Mouse (Mus musculus) embryonic facial prominence, embryonic 14.5 days (tissue): Measurements from ENCODE around the gene Pde4dip. TPM values are rescaled to one million over a fixed set of nuclear protein-coding genes. Genes with fewer than 3 reads are reported as not detected.

Source experiments
- ATAC-seq: fragments of 200-750 bp; cut with Nextera tagmentation; 2 replicates; pipeline ENCODE4 v1.8.0; 2017; ENCODE audit warnings: low read depth, moderate number of reproducible peaks, moderate TSS enrichment
- DNase-seq: peaks from one replicate; pipeline ENCODE4 v3.0.0-alpha.2; 2015; ENCODE audit warnings: low spot score
- H3K27ac ChIP-seq: fragments of 300-500 bp; sonication (generic); replicated peaks from 2 replicates; pipeline ENCODE4 v1.5.1; 2014; ENCODE audit warnings: low read depth, mild to moderate bottlenecking, low read length, moderate library complexity
- H3K27me3 ChIP-seq: fragments of 300-500 bp; sonication (generic); replicated peaks from 2 replicates; pipeline ENCODE4 v1.6.1; 2014; ENCODE audit warnings: low read length; ENCODE audit not compliant: control insufficient read depth, insufficient read depth
- H3K36me3 ChIP-seq: fragments of 300-500 bp; sonication (generic); 2 replicates; pipeline ENCODE4 v1.6.1; 2014; ENCODE audit warnings: low read length, mixed read lengths; ENCODE audit not compliant: control insufficient read depth, insufficient read depth
- H3K4me1 ChIP-seq: fragments of 300-500 bp; sonication (generic); 2 replicates; pipeline ENCODE4 v1.6.1; 2014; ENCODE audit warnings: antibody characterized with exemption, low read length; ENCODE audit not compliant: control insufficient read depth, insufficient read depth
- H3K4me2 ChIP-seq: fragments of 300-500 bp; sonication (generic); 2 replicates; pipeline ENCODE4 v1.6.1; 2014; ENCODE audit warnings: low read depth, mild to moderate bottlenecking, low read length, moderate library complexity, mixed read lengths
- H3K4me3 ChIP-seq: fragments of 300-500 bp; sonication (generic); 2 replicates; pipeline ENCODE4 v1.5.1; 2014; ENCODE audit warnings: low read depth, mild to moderate bottlenecking, low read length
- H3K9ac ChIP-seq: fragments of 300-500 bp; sonication (generic); 2 replicates; pipeline ENCODE4 v1.6.1; 2014; ENCODE audit warnings: low read depth, mild to moderate bottlenecking, low read length, moderate library complexity, mixed read lengths
- H3K9me3 ChIP-seq: fragments of 300-500 bp; sonication (generic); 2 replicates; pipeline ENCODE4 v1.6.1; 2016; ENCODE audit warnings: low read length; ENCODE audit not compliant: control insufficient read depth
- whole genome bisulfite sequencing: fragments of 180-500 bp; shearing (Covaris S2); extraction: QIAGEN DNeasy Blood & Tissue Kit; methylation state at CpG from one replicate; pipeline ENCODE4 v1.1.7; 2014; 5-methylcytosine and 5-hydroxymethylcytosine counted together
- polyA plus RNA-seq: library from polyadenylated mRNA; unstranded; fragments of >200 nt; fragmentation: Nextera tagmentation; extraction: Ambion mirVana; gene quantifications from 2 replicates; pipeline ENCODE4 v1.2.1, GENCODE M21; 2014

Pde4dip gene
- polyA plus RNA-seq, 1 experiment from 2014 or later, result 64.6 TPM

DNA sequence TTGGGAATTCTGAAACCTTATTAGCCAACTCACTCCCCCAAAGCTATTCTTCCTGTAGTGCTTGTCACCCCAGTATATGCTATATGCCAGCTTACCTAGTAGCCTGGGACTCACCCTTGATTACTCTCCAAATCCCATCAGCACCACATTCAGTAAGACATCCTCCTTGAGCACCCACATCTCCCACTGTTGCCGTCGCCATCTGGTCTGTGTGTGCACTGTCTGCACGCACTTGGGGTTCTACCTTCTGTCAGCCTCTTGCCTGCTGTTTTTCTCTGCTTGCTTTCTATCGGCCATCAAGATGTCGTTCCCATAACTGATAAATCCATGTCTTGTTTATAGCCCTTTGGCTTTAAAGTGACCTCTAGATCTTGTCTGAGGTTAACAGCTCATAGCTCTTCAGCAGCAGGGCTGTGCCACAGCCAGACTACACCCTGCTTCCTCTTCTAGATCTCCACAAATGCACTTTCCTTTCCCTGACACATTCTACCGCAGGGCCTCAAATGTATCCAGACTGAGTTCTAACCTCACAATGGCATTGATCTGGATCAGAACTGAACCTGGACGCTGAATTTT lies 42.9 kb upstream of the Pde4dip start:
- no peak overlapping the region for H3K27ac ChIP-seq
- no peaks in the 10 kb centered on the region for H3K36me3 ChIP-seq
- H3K9me3 ChIP-seq, result no peaks in the 10 kb centered on the region
- peaks cover 33% of the 10 kb centered on the region for H3K4me1 ChIP-seq
- H3K4me3 ChIP-seq, result no peak overlapping the region
- DNase-seq, result no peak
- H3K9ac ChIP-seq, result no peak overlapping the region
- no peaks in the 10 kb centered on the region for H3K27me3 ChIP-seq
- ATAC-seq, result no peak
- H3K4me2 ChIP-seq, result no peak overlapping the region
- 78% methylated on average over 7 of the region's 7 CpGs for WGBS

DNA sequence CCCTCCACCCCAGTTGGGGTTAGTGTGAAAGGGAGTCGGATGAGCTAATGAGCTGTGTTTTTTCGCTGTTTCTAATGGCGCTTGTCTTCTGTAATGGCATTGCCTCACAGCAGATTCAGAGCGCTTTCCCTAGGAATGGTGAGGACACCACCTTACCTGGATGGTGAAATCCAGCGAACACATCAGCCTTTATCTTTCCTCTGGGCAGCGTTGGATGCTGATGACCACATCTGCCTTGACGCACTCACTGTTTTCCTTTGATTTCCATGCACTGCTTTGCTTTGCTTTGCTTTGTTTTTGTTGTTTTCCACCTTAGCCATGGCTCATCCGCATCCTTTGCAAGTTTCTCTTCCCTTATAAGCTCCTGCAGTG lies 42.3 kb upstream of the Pde4dip start:
- H3K27me3 ChIP-seq, result no peaks in the 10 kb centered on the region
- H3K4me1 ChIP-seq, result peaks cover 33% of the 10 kb centered on the region
- H3K4me2 ChIP-seq, result peak overlapping the region; percentile 30; the same call in 1 of the 2 replicates
- H3K9me3 ChIP-seq, result no peaks in the 10 kb centered on the region
- H3K36me3 ChIP-seq, result no peaks in the 10 kb centered on the region
- DNase-seq (no peak), ATAC-seq (no peak)
- WGBS, result 75% methylated on average over 8 of the region's 8 CpGs
- no peak overlapping the region for H3K4me3 ChIP-seq
- 0 out of 2 replicates have a peak overlapping the region, but pooled peaks have one; percentile 2 for H3K9ac ChIP-seq
- no peak overlapping the region for H3K27ac ChIP-seq

DNA sequence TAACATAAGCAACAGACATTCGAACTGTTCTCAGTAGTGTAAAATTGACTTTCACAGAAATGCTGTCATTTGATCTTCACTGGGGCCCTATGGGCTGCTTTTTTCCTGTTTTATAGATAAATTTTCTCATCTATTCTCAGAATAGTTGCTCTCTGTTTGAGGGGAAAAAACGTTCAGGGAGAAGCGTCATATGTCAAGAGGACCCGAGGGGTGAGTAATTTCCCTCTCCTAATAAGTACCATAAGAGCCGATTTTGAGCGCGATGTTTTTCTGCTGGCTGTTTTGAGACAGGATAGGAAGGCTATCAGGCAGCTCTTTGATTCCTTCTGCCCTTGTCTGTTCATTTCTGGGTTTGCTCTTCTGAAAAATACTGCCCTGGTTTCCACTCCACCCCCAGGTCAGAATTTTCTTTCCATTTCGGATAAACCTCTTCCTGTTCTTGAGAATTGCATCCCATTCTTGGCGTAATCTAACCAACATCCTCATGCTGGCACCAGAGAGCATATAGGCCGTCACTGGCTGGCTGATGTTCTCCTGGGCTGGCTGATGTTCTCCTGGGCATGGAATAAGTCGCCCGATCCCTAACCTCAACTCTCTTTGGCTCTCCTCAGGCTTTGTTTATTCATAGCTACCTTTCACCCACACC lies 41.8 kb upstream of the Pde4dip start:
- no peaks in the 10 kb centered on the region for H3K36me3 ChIP-seq
- no peak overlapping the region for H3K4me3 ChIP-seq
- H3K4me1 ChIP-seq, result peaks cover 33% of the 10 kb centered on the region
- peak; percentile 62 for DNase-seq
- H3K9ac ChIP-seq, result 0 out of 2 replicates have a peak overlapping the region, but pooled peaks have one; percentile 2
- 25% methylated on average over 12 of the region's 12 CpGs for WGBS
- H3K4me2 ChIP-seq, result peak overlapping the region; percentile 30
- no peak for ATAC-seq
- H3K27ac ChIP-seq, result no peak overlapping the region
- H3K27me3 ChIP-seq, result no peaks in the 10 kb centered on the region
- H3K9me3 ChIP-seq, result no peaks in the 10 kb centered on the region

DNA sequence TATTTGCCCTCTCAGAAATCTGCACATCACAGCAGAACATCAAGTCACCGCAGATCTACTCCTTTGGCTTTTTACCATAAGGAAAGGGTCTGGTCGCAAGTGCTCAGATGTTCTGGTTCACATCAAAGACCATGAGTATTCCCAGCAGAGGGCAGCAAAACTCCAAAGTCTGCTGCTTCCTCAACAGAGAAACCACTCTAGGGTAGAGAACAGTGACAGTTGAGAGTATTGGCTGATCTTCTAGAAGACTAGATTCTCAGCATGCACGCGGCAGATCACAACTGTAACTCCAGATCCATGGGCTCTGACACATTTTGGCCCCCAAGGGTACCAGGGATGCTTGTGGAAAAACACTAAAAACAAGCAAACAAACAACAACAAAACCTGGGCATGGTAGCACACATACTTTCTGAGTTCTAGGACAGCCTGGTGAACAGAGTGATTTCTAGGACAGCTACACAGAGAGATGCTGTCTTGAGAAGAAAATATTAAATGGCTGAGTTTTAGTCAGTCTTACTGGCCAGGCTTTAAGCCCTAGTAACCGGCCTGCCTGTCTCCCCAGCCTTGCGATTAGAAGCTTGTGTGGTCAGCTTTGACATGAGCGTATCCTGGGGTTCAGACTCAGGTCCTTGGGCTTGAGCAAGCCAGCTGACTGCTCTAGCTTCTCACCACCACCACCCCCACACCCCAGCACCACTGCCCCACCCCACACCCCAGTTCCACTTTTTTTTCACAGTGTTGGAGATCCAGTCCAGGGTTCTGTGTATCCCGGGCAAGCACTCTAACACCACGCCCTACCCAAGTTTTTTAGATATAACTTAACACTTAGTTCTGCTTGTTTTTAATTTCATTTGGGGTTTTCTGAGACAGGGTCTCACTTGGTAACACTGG lies 40.7 kb upstream of the Pde4dip start:
- Histone ChIP-seq H3K4me2 (no peak overlapping the region), H3K9ac (no peak overlapping the region), H3K9me3 (no peaks in the 10 kb centered on the region), H3K4me3 (no peak overlapping the region), H3K27ac (no peak overlapping the region), H3K27me3 (no peaks in the 10 kb centered on the region), H3K4me1 (peaks cover 33% of the 10 kb centered on the region), H3K36me3 (no peaks in the 10 kb centered on the region)
- ATAC-seq (peak; percentile 67), DNase-seq (peak; percentile 92)
- 53% methylated on average over 9 of the region's 9 CpGs for WGBS

DNA sequence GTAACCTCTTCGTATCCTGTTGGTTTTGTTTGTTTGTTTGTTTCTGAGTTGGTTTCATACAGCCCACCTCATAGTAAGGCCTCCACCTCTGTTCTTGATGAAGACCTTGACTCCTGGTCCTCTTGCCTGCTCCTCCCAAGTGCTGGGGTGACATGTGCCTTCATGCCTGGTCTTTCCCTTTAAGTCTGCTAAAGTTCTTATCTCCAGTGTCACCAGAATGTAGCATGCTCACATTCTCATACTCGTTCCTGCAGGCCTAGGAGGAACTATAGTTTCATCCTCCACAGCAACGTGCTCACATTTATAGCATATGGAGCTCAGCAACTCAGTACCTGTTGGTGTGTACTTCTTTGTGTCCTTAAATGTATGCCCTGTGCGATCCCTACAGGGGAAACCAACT lies 38.8 kb upstream of the Pde4dip start:
- Histone ChIP-seq H3K9ac (no peak overlapping the region), H3K4me2 (no peak overlapping the region), H3K4me1 (peaks cover 18% of the 10 kb centered on the region), H3K27ac (no peak overlapping the region), H3K4me3 (no peak overlapping the region), H3K27me3 (no peaks in the 10 kb centered on the region), H3K36me3 (peaks cover 18% of the 10 kb centered on the region; the same call in 1 of the 2 replicates), H3K9me3 (no peaks in the 10 kb centered on the region)
- DNase-seq, result no peak
- ATAC-seq, result no peak
- 74% methylated on average over 4 of the region's 4 CpGs for WGBS

DNA sequence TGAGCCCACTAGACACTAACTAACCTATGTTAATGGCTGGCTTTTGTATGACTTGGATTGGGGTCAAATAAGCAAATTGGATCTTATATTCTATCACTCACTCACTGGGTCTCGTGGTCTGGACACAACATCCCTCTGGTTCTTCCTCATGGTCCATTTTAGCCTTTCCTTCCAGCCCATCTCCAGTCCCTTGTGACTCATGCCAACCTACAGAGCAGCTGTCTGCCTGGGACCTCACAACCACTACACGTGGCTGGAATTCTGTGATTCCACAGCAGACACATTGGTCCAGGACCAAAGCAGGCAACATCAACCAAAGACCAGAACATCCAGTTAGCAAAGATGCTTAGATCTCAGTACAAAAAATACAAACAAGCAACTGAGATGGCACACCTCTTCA lies 36.7 kb upstream of the Pde4dip start:
- ATAC-seq, result no peak
- DNase-seq, result no peak
- WGBS, result 90% methylated on average over 2 of the region's 2 CpGs
- Histone ChIP-seq H3K4me3 (no peak overlapping the region), H3K4me2 (no peak overlapping the region), H3K4me1 (0 out of 2 replicates have a peak, but pooled peaks cover 5% of the 10 kb centered on the region), H3K27ac (no peak overlapping the region), H3K9me3 (no peaks in the 10 kb centered on the region), H3K9ac (no peak overlapping the region), H3K27me3 (no peaks in the 10 kb centered on the region), H3K36me3 (peaks cover 38% of the 10 kb centered on the region)

DNA sequence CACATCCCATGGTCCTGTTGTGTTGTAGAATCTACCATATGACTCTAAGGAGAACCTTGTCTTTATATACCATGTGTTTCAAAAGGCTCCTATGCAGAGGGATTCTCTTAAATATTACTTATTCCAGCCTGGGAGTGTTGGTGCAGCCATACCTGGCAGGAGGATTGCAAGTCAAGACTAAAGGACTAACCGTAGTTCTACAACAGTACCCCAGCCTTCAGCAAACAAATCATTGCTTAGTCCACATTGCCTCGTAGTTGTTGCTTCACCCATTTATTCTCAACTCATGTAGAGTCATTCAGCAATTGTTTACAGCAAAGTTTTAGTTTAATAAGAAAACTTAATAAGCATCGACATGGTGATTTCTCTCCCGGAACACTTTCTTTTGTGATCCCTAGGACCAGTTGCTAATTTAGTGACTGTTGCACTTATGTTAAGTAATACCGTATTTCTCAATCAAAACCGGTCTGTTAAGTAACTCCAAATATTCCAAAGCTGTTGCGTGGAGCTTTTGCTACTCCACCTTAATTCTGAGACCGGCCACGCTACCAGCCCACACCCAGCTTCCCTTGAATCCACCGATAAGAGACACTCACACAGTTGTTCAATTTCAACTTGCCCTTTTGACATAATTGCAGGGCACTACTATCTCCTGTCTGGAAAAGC lies 30.5 kb upstream of the Pde4dip start:
- no peak overlapping the region for H3K9ac ChIP-seq
- 94% methylated on average over 10 of the region's 10 CpGs for WGBS

DNA sequence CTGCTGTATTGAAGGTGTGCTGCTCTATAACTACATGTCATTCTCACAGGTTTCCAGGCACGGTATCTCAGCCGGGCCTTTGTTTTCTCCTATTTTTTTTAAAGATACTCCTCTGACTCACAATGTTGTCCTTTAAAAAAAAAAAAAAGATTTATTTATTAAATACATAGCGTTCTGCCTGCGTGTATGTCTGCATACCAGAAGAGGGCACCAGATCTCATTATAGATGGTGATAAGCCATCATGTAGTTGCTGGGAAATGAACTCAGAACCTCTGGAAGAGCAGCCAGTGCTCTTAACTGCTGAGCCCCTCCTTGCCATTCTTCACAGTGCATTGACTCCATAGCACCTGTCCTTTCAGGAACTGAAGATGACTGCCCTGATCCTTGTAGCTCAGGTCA lies 26.6 kb upstream of the Pde4dip start:
- Histone ChIP-seq H3K4me1 (no peaks in the 10 kb centered on the region), H3K27ac (no peak overlapping the region), H3K27me3 (no peaks in the 10 kb centered on the region), H3K4me3 (no peak overlapping the region), H3K9me3 (no peaks in the 10 kb centered on the region), H3K4me2 (no peak overlapping the region), H3K9ac (no peak overlapping the region), H3K36me3 (peaks cover 71% of the 10 kb centered on the region)
- no peak for DNase-seq
- WGBS, result 66% methylated on average over 4 of the region's 4 CpGs
- ATAC-seq, result no peak

More for the DNA sequence above, 30.5 kb upstream of the Pde4dip start:
- ATAC-seq, result no peak
- Histone ChIP-seq H3K27ac (no peak overlapping the region), H3K27me3 (no peaks in the 10 kb centered on the region), H3K36me3 (peaks cover 96% of the 10 kb centered on the region), H3K4me2 (no peak overlapping the region), H3K9me3 (no peaks in the 10 kb centered on the region), H3K4me1 (no peaks in the 10 kb centered on the region), H3K4me3 (no peak overlapping the region)
- no peak for DNase-seq
